Mouse (Mus musculus) cerebellum, adult 2 months (tissue): ENCODE results near the gene Zfp282. TPM values are rescaled to one million over a fixed set of nuclear protein-coding genes. Genes with fewer than 3 reads are reported as not detected.
"Not testable (repeated sequence)": the region's sequence is repeated elsewhere in the genome, so short reads cannot be mapped to it uniquely, and the experiment has no call there.

Experiments used
- DNase-seq, 2 experiments: peaks; one replicate each; pipeline ENCODE4 v3.0.0; 2021
- H3K27ac ChIP-seq: fragments of 200-500 bp; 2 replicates; pipeline ENCODE4 v1.5.1; 2012; ENCODE audit warnings: low read length, control low read depth, inconsistent platforms; ENCODE audit not compliant: insufficient read depth
- H3K27me3 ChIP-seq: fragments of 200-500 bp; 2 replicates; pipeline ENCODE4 v1.6.1; 2012; ENCODE audit warnings: inconsistent platforms, mild to moderate bottlenecking, low read length, moderate library complexity; ENCODE audit not compliant: control insufficient read depth, insufficient read depth
- H3K4me1 ChIP-seq: fragments of 200-500 bp; 2 replicates; pipeline ENCODE4 v1.6.1; 2011; ENCODE audit warnings: low read length; ENCODE audit not compliant: control insufficient read depth, insufficient read depth
- H3K4me3 ChIP-seq: fragments of 200-500 bp; replicated peaks from 2 replicates; pipeline ENCODE3; 2011; ENCODE audit warnings: mild to moderate bottlenecking, low read depth, low read length, control low read depth; ENCODE audit not compliant: insufficient read depth
- CTCF ChIP-seq: fragments of 200-500 bp; IDR thresholded peaks from 2 replicates; pipeline ENCODE4 v1.5.1; 2011; ENCODE audit warnings: low read depth, mild to moderate bottlenecking, control low read depth, low read length, moderate library complexity, borderline replicate concordance; ENCODE audit not compliant: insufficient read depth
- POLR2A ChIP-seq: fragments of 200-500 bp; IDR thresholded peaks from 2 replicates; pipeline ENCODE4 v1.6.1; 2011; ENCODE audit warnings: low read length, control low read depth, borderline replicate concordance; ENCODE audit not compliant: insufficient read depth
- WGBS: fragments of 180-500 bp; shearing (Covaris S2); methylation state at CpG from one replicate; pipeline ENCODE4 v1.1.7; 2018; 5-methylcytosine and 5-hydroxymethylcytosine counted together
- polyA plus RNA-seq: library from polyadenylated mRNA; depleted of rRNA; stranded (reverse); fragments of >200 nt; gene quantifications from 2 replicates; pipeline ENCODE4 v1.2.3, GENCODE M21; 2012

Zfp282 gene
- polyA plus RNA-seq, 1 experiment, result 14.0 TPM

- 36% methylated on average over 2 of the region's 2 CpGs for WGBS
- H3K4me1 ChIP-seq, result peaks cover 8% of the 10 kb centered on the region; the same call in 1 of the 2 replicates
- DNase-seq, result peak in 1 of 2 experiments; percentile 26
- no peak for TF ChIP-seq CTCF
- TF ChIP-seq POLR2A, result no peak
- H3K27me3 ChIP-seq, result no peaks in the 10 kb centered on the region
- no peak overlapping the region for H3K4me3 ChIP-seq
- no peak overlapping the region for H3K27ac ChIP-seq
Measured at GRCm38 (mm10) chr6:47837630-47838029, 39.4 kb upstream of the Zfp282 start.

GRCm38 (mm10) chr6:47841077-47841476 lies 35.9 kb upstream of the Zfp282 start:
- no peak for TF ChIP-seq POLR2A
- no peak for TF ChIP-seq CTCF
- no peak for DNase-seq
- WGBS, result 100% methylated on average over 1 of the region's 1 CpGs
- no peaks in the 10 kb centered on the region for H3K27me3 ChIP-seq
- H3K4me1 ChIP-seq, result peaks cover 8% of the 10 kb centered on the region; the same call in 1 of the 2 replicates
- H3K4me3 ChIP-seq, result no peak overlapping the region
- H3K27ac ChIP-seq, result no peak overlapping the region

- Histone ChIP-seq H3K27ac (no peak overlapping the region), H3K27me3 (no peaks in the 10 kb centered on the region), H3K4me3 (no peak overlapping the region), H3K4me1 (peaks cover 8% of the 10 kb centered on the region; the same call in 1 of the 2 replicates)
- 97% methylated on average over 2 of the region's 2 CpGs for WGBS
- DNase-seq, result no peak
- TF ChIP-seq POLR2A (no peak), CTCF (no peak)
Measured at GRCm38 (mm10) chr6:47841831-47842230, 35.2 kb upstream of the Zfp282 start.

- DNase-seq, result no peak
- TF ChIP-seq POLR2A (no peak), CTCF (no peak)
- Histone ChIP-seq H3K4me3 (no peak overlapping the region), H3K27ac (no peak overlapping the region), H3K27me3 (no peaks in the 10 kb centered on the region), H3K4me1 (peaks cover 5% of the 10 kb centered on the region; the same call in 1 of the 2 replicates)
- WGBS, result 81% methylated on average over 1 of the region's 1 CpGs
Measured at GRCm38 (mm10) chr6:47842337-47842736, 34.7 kb upstream of the Zfp282 start.

GRCm38 (mm10) chr6:47845779-47846178 lies 31.2 kb upstream of the Zfp282 start:
- TF ChIP-seq POLR2A, result no peak
- DNase-seq, result peak in 1 of 2 experiments; percentile 18
- H3K27me3 ChIP-seq, result no peaks in the 10 kb centered on the region

GRCm38 (mm10) chr6:47857241-47857640 lies 19.8 kb upstream of the Zfp282 start:
- no peak overlapping the region for H3K27ac ChIP-seq
- no peak overlapping the region for H3K4me3 ChIP-seq
- no peaks in the 10 kb centered on the region for H3K27me3 ChIP-seq
- WGBS, result 26% methylated on average over 6 of the region's 6 CpGs
- DNase-seq, result peak; percentile 37 to 55
- TF ChIP-seq CTCF, result no peak
- TF ChIP-seq POLR2A, result no peak
- H3K4me1 ChIP-seq, result no peaks in the 10 kb centered on the region

More at GRCm38 (mm10) chr6:47845779-47846178, 31.2 kb upstream of the Zfp282 start:
- Histone ChIP-seq H3K4me3 (no peak overlapping the region), H3K27ac (no peak overlapping the region), H3K4me1 (no peaks in the 10 kb centered on the region)

GRCm38 (mm10) chr6:47857729-47858128 lies 19.3 kb upstream of the Zfp282 start:
- H3K27me3 ChIP-seq, H3K4me3 ChIP-seq, DNase-seq, H3K4me1 ChIP-seq, H3K27ac ChIP-seq: not testable (repeated sequence)
- WGBS, result 94% methylated on average over 3 of the region's 3 CpGs

GRCm38 (mm10) chr6:47872266-47872665 lies 4.7 kb upstream of the Zfp282 start:
- H3K4me3 ChIP-seq, result no peak overlapping the region
- TF ChIP-seq POLR2A (no peak), CTCF (no peak)
- no peaks in the 10 kb centered on the region for H3K4me1 ChIP-seq
- H3K27ac ChIP-seq, result no peak overlapping the region
- H3K27me3 ChIP-seq, result no peaks in the 10 kb centered on the region
- DNase-seq, result no peak
- 92% methylated on average over 5 of the region's 5 CpGs for WGBS

- Histone ChIP-seq H3K27ac (peak overlapping the region; percentile 87), H3K27me3 (no peaks in the 10 kb centered on the region), H3K4me3 (peak overlapping the region; percentile 66), H3K4me1 (peaks cover 11% of the 10 kb centered on the region)
- WGBS, result under 1% methylated on average over 70 of the region's 71 CpGs
- TF ChIP-seq CTCF, result peak; percentile 49; the same call in 1 of the 2 replicates
- peak; percentile 57; the same call in 1 of the 2 replicates for TF ChIP-seq POLR2A
- DNase-seq, result peak; percentile 95
Measured at GRCm38 (mm10) chr6:47877461-47878132, 593 bp downstream of the Zfp282 start.
